Mouse (Mus musculus) heart, adult 2 months (tissue): ENCODE results near the gene Clec2i. TPM values are rescaled to one million over a fixed set of nuclear protein-coding genes. Genes with fewer than 3 reads are reported as not detected.

Source experiments
- DNase-seq, 2 experiments: peaks; one replicate each; pipeline ENCODE4 v3.0.0; 2021
- H3K27ac ChIP-seq: fragments of 200-600 bp; 2 replicates; pipeline ENCODE4 v1.8.1; 2022
- H3K27me3 ChIP-seq: fragments of 200-500 bp; 2 replicates; pipeline ENCODE4 v1.6.1; 2012; ENCODE audit warnings: mild to moderate bottlenecking, low read length, inconsistent platforms, mixed read lengths; ENCODE audit not compliant: control insufficient read depth, insufficient read depth
- H3K36me3 ChIP-seq: fragments of 200-500 bp; 2 replicates; pipeline ENCODE4 v1.6.1; 2012; ENCODE audit warnings: low read length, inconsistent platforms; ENCODE audit not compliant: control insufficient read depth, insufficient read depth
- H3K4me1 ChIP-seq: fragments of 200-500 bp; 2 replicates; pipeline ENCODE4 v1.6.1; 2011; ENCODE audit warnings: low read length; ENCODE audit not compliant: control insufficient read depth, insufficient read depth
- H3K4me3 ChIP-seq: fragments of 200-600 bp; 2 replicates; pipeline ENCODE4 v1.8.1; 2022
- H3K79me2 ChIP-seq: fragments of 200-500 bp; replicated peaks from 2 replicates; pipeline ENCODE4 v1.6.1; 2012; ENCODE audit warnings: mild to moderate bottlenecking, inconsistent platforms, low read length, moderate library complexity, mixed read lengths; ENCODE audit not compliant: control insufficient read depth, insufficient read depth
- H3K9ac ChIP-seq: fragments of 200-500 bp; 2 replicates; pipeline ENCODE4 v1.6.1; 2012; ENCODE audit warnings: low read depth, mild to moderate bottlenecking, control low read depth, inconsistent platforms, low read length, mixed read lengths
- CTCF ChIP-seq: fragments of 200-600 bp; IDR thresholded peaks from 2 replicates; pipeline ENCODE4 v1.8.1; 2022; ENCODE audit warnings: antibody characterized with exemption, mild to moderate bottlenecking, moderate library complexity
- EP300 ChIP-seq: fragments of 200-500 bp; IDR thresholded peaks from 2 replicates; pipeline ENCODE4 v1.6.1; 2011; ENCODE audit warnings: low read depth, low read length, control low read depth; ENCODE audit not compliant: insufficient read depth
- POLR2A ChIP-seq: fragments of 200-500 bp; IDR thresholded peaks from 2 replicates; pipeline ENCODE4 v1.6.1; 2011; ENCODE audit warnings: mild to moderate bottlenecking, low read depth, low read length, control low read depth; ENCODE audit not compliant: insufficient read depth
- WGBS: fragments of 180-500 bp; shearing (Covaris S2); methylation state at CpG from one replicate; pipeline ENCODE4 v1.1.7; 2018; 5-methylcytosine and 5-hydroxymethylcytosine counted together
- intact Hi-C: fragments of 180-260 bp; cut with DNase I; formaldehyde crosslinking; loops from one replicate; pipeline ENCODE4 v1.15.1; 2025
- polyA plus RNA-seq: library from polyadenylated mRNA; depleted of rRNA; stranded (reverse); fragments of >200 nt; gene quantifications from 2 replicates; pipeline ENCODE4 v1.2.3, GENCODE M21; 2012
- total RNA-seq, 2 experiments: library from RNA; stranded (reverse); gene quantifications; 2 replicates each; pipeline ENCODE4 v1.2.3; 2021

Gene Clec2i
- total and polyA plus RNA-seq, 3 experiments, result 0.14 to 0.31 TPM; not detected in 1

DNA sequence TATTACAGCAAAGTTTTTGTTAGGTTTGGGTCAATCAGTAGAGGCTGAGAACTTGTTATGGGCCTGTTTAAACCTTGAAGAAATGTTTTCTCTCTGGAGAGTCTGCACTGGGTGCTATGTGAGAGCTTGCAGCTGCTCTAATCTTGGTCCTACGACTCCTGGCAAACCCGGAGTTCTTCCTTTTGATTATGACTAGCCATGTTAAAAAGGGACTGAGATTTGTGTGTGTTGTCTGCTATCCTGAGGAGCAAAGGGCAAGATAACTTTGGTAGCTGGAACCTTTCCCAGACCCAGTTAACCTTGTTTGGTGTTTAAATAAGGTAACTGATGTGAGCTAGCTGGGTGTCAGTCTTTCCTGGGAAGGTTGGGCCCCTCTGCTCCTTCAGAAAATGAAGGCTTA lies 36.7 kb upstream of the Clec2i start:
- no peak overlapping the region for H3K27ac ChIP-seq
- intact Hi-C loops, result loop anchor here (5.0 kb wide), 1 partner anchor 327 kb away; no protein-coding TSS in a partner anchor
- DNase-seq, result no peak

DNA sequence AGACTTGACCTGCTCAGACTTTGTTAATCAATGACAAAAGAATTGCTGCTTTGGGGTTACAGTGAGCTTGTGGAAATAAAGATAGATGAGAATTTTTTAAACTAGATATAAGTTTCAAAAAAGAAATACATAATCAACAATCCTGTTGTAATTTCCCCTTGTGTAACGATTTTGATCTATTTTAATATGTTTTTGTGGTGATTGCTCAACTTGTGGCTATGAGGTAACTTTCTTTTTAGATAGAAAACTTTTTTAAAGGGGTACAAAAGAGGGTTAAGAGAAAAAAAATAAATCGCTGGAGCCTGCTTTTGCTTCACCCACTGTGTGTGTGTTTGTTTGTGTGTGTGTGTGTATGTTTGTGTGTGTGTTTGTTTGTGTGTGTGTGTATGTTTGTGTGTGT lies 36.2 kb upstream of the Clec2i start:
- H3K36me3 ChIP-seq, result no peaks in the 10 kb centered on the region
- no peak overlapping the region for H3K9ac ChIP-seq
- intact Hi-C loops, result loop anchor here (5.0 kb wide), 1 partner anchor 326 kb away; no protein-coding TSS in a partner anchor
- WGBS, result 82% methylated on average over 2 of the region's 2 CpGs
- H3K27me3 ChIP-seq, result no peaks in the 10 kb centered on the region
- TF ChIP-seq EP300 (no peak), CTCF (no peak), POLR2A (no peak)
- no peak overlapping the region for H3K27ac ChIP-seq
- H3K4me1 ChIP-seq, result peaks cover 1% of the 10 kb centered on the region; the same call in 1 of the 2 replicates
- DNase-seq, result no peak
- no peaks in the 10 kb centered on the region for H3K79me2 ChIP-seq
- H3K4me3 ChIP-seq, result no peak overlapping the region

More for the DNA sequence above, 36.7 kb upstream of the Clec2i start:
- Histone ChIP-seq H3K36me3 (no peaks in the 10 kb centered on the region), H3K79me2 (no peaks in the 10 kb centered on the region), H3K4me1 (peaks cover 1% of the 10 kb centered on the region; the same call in 1 of the 2 replicates), H3K27me3 (no peaks in the 10 kb centered on the region), H3K9ac (no peak overlapping the region), H3K4me3 (no peak overlapping the region)
- no peak for TF ChIP-seq CTCF
- TF ChIP-seq EP300, result no peak
- no peak for TF ChIP-seq POLR2A
- 17% methylated on average over 2 of the region's 2 CpGs for WGBS

DNA sequence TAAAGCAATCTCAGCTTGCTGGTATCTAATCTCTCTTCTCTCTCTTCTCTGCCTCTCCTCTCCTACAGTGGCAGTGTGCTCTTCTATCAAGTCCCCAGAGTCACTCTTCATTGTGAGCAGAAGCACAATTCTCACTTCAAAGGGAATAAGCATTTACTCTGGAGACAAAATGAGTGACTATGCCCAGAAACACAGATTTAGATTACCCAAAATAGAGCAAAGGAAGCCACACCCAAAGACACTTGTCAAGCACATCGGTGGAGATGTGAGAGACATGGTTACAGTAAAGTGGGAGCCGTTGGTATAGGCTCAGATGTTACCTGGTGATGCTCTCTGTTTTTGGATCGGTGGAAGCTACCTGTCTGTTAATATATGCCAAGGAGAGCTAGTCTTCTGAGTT lies 34.6 kb upstream of the Clec2i start:
- DNase-seq, result no peak
- Histone ChIP-seq H3K4me1 (peaks cover 1% of the 10 kb centered on the region; the same call in 1 of the 2 replicates), H3K27me3 (no peaks in the 10 kb centered on the region), H3K36me3 (no peaks in the 10 kb centered on the region), H3K9ac (no peak overlapping the region), H3K27ac (no peak overlapping the region), H3K79me2 (no peaks in the 10 kb centered on the region), H3K4me3 (no peak overlapping the region)
- WGBS, result 36% methylated on average over 3 of the region's 3 CpGs
- TF ChIP-seq CTCF (no peak), POLR2A (no peak), EP300 (no peak)
- intact Hi-C loops, result loop anchor here (1.0 to 5.0 kb wide), 2 partner anchors 325 to 514 kb away; no protein-coding TSS in a partner anchor

DNA sequence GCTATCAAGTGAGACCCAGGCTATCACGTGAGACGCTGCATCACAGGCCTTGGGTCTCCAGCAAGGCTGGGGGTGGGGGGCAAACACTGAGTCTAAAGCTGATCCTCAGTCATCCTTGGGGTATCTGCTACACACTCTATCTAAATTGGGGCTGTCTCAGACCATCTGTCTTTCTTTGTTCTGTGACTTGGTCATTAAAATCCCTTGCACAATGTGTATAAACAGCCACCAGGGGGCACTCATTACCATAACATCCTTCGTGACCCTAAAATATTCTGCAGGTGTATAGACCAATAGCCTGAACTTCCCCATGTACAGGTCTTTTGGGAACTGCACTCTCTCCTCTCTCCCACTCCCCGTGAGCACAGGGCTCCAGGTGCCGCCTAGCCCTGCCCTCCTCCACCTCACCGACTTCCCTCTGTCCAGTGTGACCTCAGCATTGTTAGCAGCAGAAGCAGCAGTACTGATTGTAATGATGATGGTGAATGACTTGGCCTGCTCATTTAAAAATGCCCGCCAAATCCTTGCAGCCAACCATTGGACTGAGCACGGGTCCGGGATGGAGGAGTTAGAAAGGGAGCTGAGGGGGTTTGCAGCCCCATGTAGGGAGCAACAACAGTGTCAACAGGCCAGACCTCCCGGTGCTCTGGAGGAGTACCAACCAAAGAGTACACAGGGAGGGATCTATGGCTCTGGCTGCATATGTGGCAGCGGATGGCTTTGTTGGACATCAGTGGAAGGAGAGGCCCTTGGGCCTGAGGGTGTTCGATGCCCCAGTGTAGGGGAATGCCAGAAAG lies 33.2 kb upstream of the Clec2i start:
- H3K79me2 ChIP-seq, result no peaks in the 10 kb centered on the region
- no peaks in the 10 kb centered on the region for H3K36me3 ChIP-seq
- H3K9ac ChIP-seq, result no peak overlapping the region
- H3K4me1 ChIP-seq, result peaks cover 1% of the 10 kb centered on the region; the same call in 1 of the 2 replicates
- no peak overlapping the region for H3K4me3 ChIP-seq
- WGBS, result 55% methylated on average over 12 of the region's 12 CpGs
- no peak overlapping the region for H3K27ac ChIP-seq
- TF ChIP-seq EP300, result no peak
- peak; percentile 92 for TF ChIP-seq CTCF
- no peaks in the 10 kb centered on the region for H3K27me3 ChIP-seq
- intact Hi-C loops, result loop anchor here (1.0 to 5.0 kb wide), 5 partner anchors 15 to 401 kb away; no protein-coding TSS in a partner anchor
- peak; percentile 73 to 76 for DNase-seq

DNA sequence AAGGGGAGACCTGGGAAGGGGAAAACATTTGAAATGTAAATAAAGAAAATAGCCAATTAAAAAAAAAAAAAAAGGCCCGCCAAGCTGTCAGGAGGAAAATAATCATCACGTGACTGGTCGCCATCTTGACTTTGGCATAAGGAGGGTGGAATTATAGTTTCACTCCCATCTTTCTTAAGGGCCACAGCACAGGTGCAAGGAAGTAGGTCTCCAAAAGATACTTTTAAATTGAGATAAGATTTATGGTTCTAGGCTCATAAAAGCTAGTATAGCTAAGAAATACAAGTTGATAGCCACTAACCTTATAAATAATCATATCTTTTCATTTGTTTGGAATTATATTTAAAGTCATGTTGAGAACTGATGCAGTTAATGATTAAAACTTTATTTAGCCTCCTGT lies 32.5 kb upstream of the Clec2i start:
- 100% methylated on average over 3 of the region's 3 CpGs for WGBS
- TF ChIP-seq EP300 (no peak), CTCF (no peak), POLR2A (no peak)
- H3K36me3 ChIP-seq, result no peaks in the 10 kb centered on the region

DNA sequence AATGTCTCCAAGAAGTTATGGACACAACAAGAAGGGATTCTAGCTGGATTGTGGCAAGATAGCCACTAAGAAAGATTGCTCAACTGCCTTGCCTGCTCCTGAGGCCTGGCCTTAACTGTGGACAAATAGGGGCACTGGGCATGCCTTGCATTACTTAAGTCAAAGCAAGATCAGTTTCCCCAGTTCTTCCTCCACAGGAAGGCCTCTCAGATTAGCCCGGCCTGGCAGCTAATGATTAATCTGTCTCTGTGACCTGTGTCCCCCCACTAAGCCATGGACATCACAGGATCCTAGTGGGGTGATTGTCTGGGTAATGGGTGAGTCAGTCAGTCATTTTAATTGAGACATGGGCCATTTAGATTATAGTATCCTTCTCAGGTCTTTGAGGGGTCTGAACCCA lies 31.9 kb upstream of the Clec2i start:
- Histone ChIP-seq H3K4me3 (no peak overlapping the region), H3K27ac (peak overlapping the region; percentile 79), H3K4me1 (peaks cover 1% of the 10 kb centered on the region; the same call in 1 of the 2 replicates), H3K27me3 (no peaks in the 10 kb centered on the region), H3K36me3 (no peaks in the 10 kb centered on the region), H3K9ac (no peak overlapping the region), H3K79me2 (no peaks in the 10 kb centered on the region)
- intact Hi-C loops, result loop anchor here (2.0 kb wide), 2 partner anchors 13 to 233 kb away; no protein-coding TSS in a partner anchor
- DNase-seq, result no peak
- WGBS, result 69% methylated on average over 1 of the region's 1 CpGs
- TF ChIP-seq EP300, result no peak
- no peak for TF ChIP-seq CTCF
- no peak for TF ChIP-seq POLR2A

More for the DNA sequence above, 32.5 kb upstream of the Clec2i start:
- peaks cover 1% of the 10 kb centered on the region; the same call in 1 of the 2 replicates for H3K4me1 ChIP-seq
- H3K4me3 ChIP-seq, result no peak overlapping the region
- no peak for DNase-seq
- no peak overlapping the region; the same call in 1 of the 2 replicates for H3K27ac ChIP-seq
- H3K27me3 ChIP-seq, result no peaks in the 10 kb centered on the region
- H3K79me2 ChIP-seq, result no peaks in the 10 kb centered on the region
- intact Hi-C loops, result loop anchor here (1.0 to 5.0 kb wide), 5 partner anchors 14 to 400 kb away; no protein-coding TSS in a partner anchor
- no peak overlapping the region for H3K9ac ChIP-seq
